Mouse (Mus musculus) CH12.LX (cell line): ENCODE measurements around the gene Exosc2.

ENCODE experiments used
- CHD1 ChIP-seq: IDR thresholded peaks from 2 replicates; pipeline ENCODE4 v1.6.1; 2012; ENCODE audit warnings: low read depth, low read length, improper control_type of control experiment, inconsistent platforms
- CTCF ChIP-seq, 2 experiments: IDR thresholded peaks in 1 of 2; conservative IDR thresholded peaks in 1 of 2; 2 replicates each; pipeline ENCODE4 v1.5.1; 2011 to 2012; ENCODE audit warnings: low read depth in 2 of 2, low read length in 2 of 2, improper control_type of control experiment in 1 of 2, inconsistent platforms in 1 of 2, mild to moderate bottlenecking in 1 of 2, moderate library complexity in 1 of 2
- E2F4 ChIP-seq: IDR thresholded peaks from 2 replicates; pipeline ENCODE4 v1.6.1; 2011; ENCODE audit warnings: low read depth, low read length, improper control_type of control experiment; ENCODE audit not compliant: insufficient replicate concordance
- JUND ChIP-seq: conservative IDR thresholded peaks from 2 replicates; pipeline ENCODE4 v1.6.1; 2011; ENCODE audit warnings: low read depth, low read length, improper control_type of control experiment
- MEF2A ChIP-seq: IDR thresholded peaks from 2 replicates; pipeline ENCODE4 v1.6.1; 2014; ENCODE audit warnings: low read depth, mild to moderate bottlenecking, inconsistent platforms, low read length, improper control_type of control experiment, borderline replicate concordance
- PAX5 ChIP-seq: IDR thresholded peaks from 2 replicates; pipeline ENCODE4 v1.6.1; 2012; ENCODE audit warnings: low read length, inconsistent platforms, mixed read lengths
- POLR2A ChIP-seq: IDR thresholded peaks from 2 replicates; pipeline ENCODE4 v1.6.1; 2011; ENCODE audit warnings: low read depth, mild to moderate bottlenecking, improper control_type of control experiment, low read length
- RCOR1 ChIP-seq: conservative IDR thresholded peaks from 2 replicates; pipeline ENCODE4 v1.6.1; 2012; ENCODE audit warnings: low read depth, mild to moderate bottlenecking, inconsistent platforms, low read length, improper control_type of control experiment
- SIN3A ChIP-seq: IDR thresholded peaks from 2 replicates; pipeline ENCODE4 v1.6.1; 2012; ENCODE audit warnings: low read length, improper control_type of control experiment, inconsistent platforms
- TCF12 ChIP-seq: IDR thresholded peaks from 2 replicates; pipeline ENCODE4 v1.6.1; 2014; ENCODE audit warnings: low read depth, mild to moderate bottlenecking, inconsistent platforms, low read length, improper control_type of control experiment
- USF1 ChIP-seq: IDR thresholded peaks from 2 replicates; pipeline ENCODE4 v1.6.1; 2014; ENCODE audit warnings: low read depth, mild to moderate bottlenecking, inconsistent platforms, low read length, improper control_type of control experiment

- no peak for TF ChIP-seq TCF12
- TF ChIP-seq USF1, result no peak
- peak; percentile 55 to 86 for TF ChIP-seq CTCF (conservative IDR thresholded peaks at IDR 0.05 in 1 of 2, IDR thresholded peaks at IDR 0.05 in 1 of 2; ENCODE audit: low read depth in 2 of 2, low read length in 2 of 2)
- TF ChIP-seq CHD1, result no peak
- no peak for TF ChIP-seq PAX5
- TF ChIP-seq RCOR1, result no peak
- no peak for TF ChIP-seq POLR2A
- TF ChIP-seq SIN3A, result no peak
- TF ChIP-seq E2F4, result no peak
- no peak for TF ChIP-seq MEF2A
- no peak for TF ChIP-seq JUND
Measured at GRCm38 (mm10) chr2:31667332-31667731, 3.2 kb upstream of the Exosc2 start.
